In the genomic region with DNA sequence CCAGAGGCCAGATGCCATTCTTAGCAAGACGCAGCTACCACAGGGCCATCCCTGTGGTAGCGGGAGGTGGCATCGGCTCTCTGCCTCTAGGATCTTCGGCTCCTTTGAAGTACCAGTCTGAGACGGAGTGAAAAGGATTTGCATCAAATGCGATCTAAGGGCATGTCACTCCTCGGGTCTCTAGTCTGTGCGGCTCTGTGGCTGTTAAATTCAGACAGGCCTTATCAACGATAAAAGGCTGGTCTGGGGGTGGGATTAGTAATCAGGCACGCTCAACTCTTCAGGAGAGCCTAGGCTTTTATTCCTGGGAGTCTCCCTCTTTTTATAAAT, we compare ENCODE assay signal across 15 mouse cellular contexts. TPM values are rescaled to one million over a fixed set of nuclear protein-coding genes. Genes with fewer than 3 reads are reported as not detected.
DNase-seq lines count a peak whose midpoint lies in the region; ATAC-seq and TF ChIP-seq lines count a peak whose summit lies in the region.
"Had no signal": no experiment of that assay in that cellular context is flagged by ENCODE, and none has a peak within 500 bp of the region (broad histone marks: within the 10 kb centered on the region; RNA-seq: fewer than 3 reads in every experiment).

No protein-coding gene starts in this region.

- no peaks in the 10 kb centered on the region for H3K36me3 ChIP-seq in heart, embryonic 10.5 days
- H3K36me3 ChIP-seq in forebrain, embryonic 12.5 days (replicated peaks), result no peaks in the 10 kb centered on the region
- H3K36me3 ChIP-seq in midbrain, embryonic 11.5 days (ENCODE audit: control insufficient read depth, insufficient read depth, low read length), result no peaks in the 10 kb centered on the region

- peaks cover 73% of the 10 kb centered on the region for H3K27me3 ChIP-seq in heart, embryonic 10.5 days (ENCODE audit: insufficient read depth, poor library complexity, severe bottlenecking)
- H3K27me3 ChIP-seq in forebrain, embryonic 12.5 days, result no peaks in the 10 kb centered on the region; the same call in 1 of the 2 replicates
- H3K27me3 ChIP-seq in midbrain, embryonic 11.5 days (ENCODE audit: control insufficient read depth, insufficient read depth, low read length), result no peaks in the 10 kb centered on the region

- TF ChIP-seq CTCF in brain, embryonic 14.5 days (IDR thresholded peaks at IDR 0.05; ENCODE audit: borderline replicate concordance, extremely low read depth, insufficient read depth, insufficient read length), result no peak

- no peak for TF ChIP-seq POLR2A in brain, embryonic 14.5 days (IDR thresholded peaks at IDR 0.05; ENCODE audit: borderline replicate concordance, extremely low read depth, insufficient read depth, insufficient read length, poor library complexity, severe bottlenecking)

- H3K27ac ChIP-seq in heart, embryonic 10.5 days, result peak overlapping the region; percentile 31; the same call in 1 of the 2 replicates
- H3K27ac ChIP-seq in forebrain, embryonic 12.5 days, result no peak overlapping the region
- H3K27ac ChIP-seq in midbrain, embryonic 11.5 days (ENCODE audit: low read depth, low read length), result 0 out of 2 replicates have a peak overlapping the region, but pooled peaks have one; percentile 22
- H3K27ac ChIP-seq: liver, embryonic 14.5 days had no signal

- ATAC-seq in forebrain, embryonic 12.5 days (ENCODE audit: low FRiP score), result peak; percentile 25; the same call in 1 of the 2 replicates
- ATAC-seq in midbrain, embryonic 11.5 days (ENCODE audit: low FRiP score), result peak; percentile 78

- H3K4me2 ChIP-seq in forebrain, embryonic 12.5 days, result no peak overlapping the region
- no peak overlapping the region for H3K4me2 ChIP-seq in midbrain, embryonic 11.5 days

- no peak overlapping the region for H3K9ac ChIP-seq in forebrain, embryonic 12.5 days
- no peak overlapping the region for H3K9ac ChIP-seq in midbrain, embryonic 11.5 days (ENCODE audit: low read length)
- H3K9ac ChIP-seq: liver, embryonic 14.5 days had no signal

- 25% methylated on average over 10 of the region's 10 CpGs for WGBS in heart, embryonic 10.5 days
- 40% methylated on average over 10 of the region's 10 CpGs for WGBS in forebrain, embryonic 12.5 days
- WGBS in midbrain, embryonic 11.5 days, result 25% methylated on average over 10 of the region's 10 CpGs

- DNase-seq in heart, embryonic 10.5 days (ENCODE audit: low spot score), result no peak
- DNase-seq in heart, adult 9 months (ENCODE audit: low spot score in 2 of 2), result no peak
- DNase-seq in brain, embryonic 14.5 days (ENCODE audit: low read depth), result peak; percentile 72
- no peak for DNase-seq in midbrain, embryonic 11.5 days (ENCODE audit: low spot score, missing footprints)
- no peak for DNase-seq in thymus, postnatal 10 days (ENCODE audit: low spot score in 2 of 2)
- no peak for DNase-seq in kidney, adult 8-10 months
- no peak for DNase-seq in lung, postnatal 25 days (ENCODE audit: low spot score)
- DNase-seq: B cell, adult 2 months; cerebellum, adult 2 months; kidney, postnatal 14 days; lung, postnatal 36 days; right cerebral cortex, postnatal 4 days; thymus, postnatal 4 days had no signal

- H3K4me3 ChIP-seq in heart, embryonic 10.5 days, result no peak overlapping the region
- H3K4me3 ChIP-seq in forebrain, embryonic 12.5 days (replicated peaks), result no peak overlapping the region
- H3K4me3 ChIP-seq in midbrain, embryonic 11.5 days (ENCODE audit: low read depth, low read length), result no peak overlapping the region

- peaks cover 49% of the 10 kb centered on the region for H3K4me1 ChIP-seq in heart, embryonic 10.5 days
- H3K4me1 ChIP-seq in forebrain, embryonic 12.5 days, result peaks cover 45% of the 10 kb centered on the region
- H3K4me1 ChIP-seq in midbrain, embryonic 11.5 days (ENCODE audit: control insufficient read depth, insufficient read depth, low read length), result peaks cover 14% of the 10 kb centered on the region

- no peaks in the 10 kb centered on the region for H3K9me3 ChIP-seq in heart, embryonic 10.5 days
- no peaks in the 10 kb centered on the region for H3K9me3 ChIP-seq in forebrain, embryonic 12.5 days
- H3K9me3 ChIP-seq in midbrain, embryonic 11.5 days (ENCODE audit: control insufficient read depth, low read length), result no peaks in the 10 kb centered on the region

RNA-seq across cellular contexts. Expression of gene Gpc1, which starts 58.7 kb away (rescaled TPM):
- 36.4 and 38.7 TPM in 2 replicates for polyA plus RNA-seq in heart, embryonic 10.5 days (2016; fragmentation: Nextera tagmentation; extraction: Ambion mirVana)
- 157 and 180 TPM in 2 replicates for polyA plus RNA-seq in brain, embryonic 14.5 days (2012; rRNA removed)
- 124 and 160 TPM in 2 replicates for polyA plus RNA-seq in forebrain, embryonic 12.5 days (2016; fragmentation: Nextera tagmentation; extraction: Ambion mirVana)
- polyA plus RNA-seq in midbrain, embryonic 11.5 days (2014; fragmentation: Nextera tagmentation; extraction: Ambion mirVana), result 32.1 and 41.8 TPM in 2 replicates
